Mouse (Mus musculus): ENCODE data around the gene Jpt2.

DNA sequence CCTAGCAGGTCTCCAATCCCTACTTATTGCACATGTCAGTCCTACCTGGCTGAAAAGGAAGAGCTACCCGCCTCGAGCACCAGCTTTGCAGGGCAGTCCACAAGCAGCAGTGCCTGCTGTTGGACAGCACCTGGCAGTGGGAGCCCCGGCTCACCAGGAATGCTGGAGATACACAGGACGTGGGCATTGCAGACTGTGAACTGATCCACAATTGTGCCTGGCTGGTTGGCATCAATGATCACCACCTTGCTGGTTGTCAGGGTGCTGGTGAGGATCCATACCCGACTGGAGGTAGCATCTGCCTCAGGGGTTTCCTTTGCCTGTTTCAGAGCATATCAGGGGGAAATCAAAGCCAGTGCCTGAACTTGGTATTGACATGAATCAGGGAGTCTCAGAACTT is 58.4 kb downstream of the Jpt2 start:
- TF ChIP-seq POLR2A (IDR thresholded peaks at IDR 0.05; ENCODE audit: borderline replicate concordance, extremely low read depth, insufficient read depth, insufficient read length, poor library complexity, severe bottlenecking), result no peak
- no peak for TF ChIP-seq CTCF (IDR thresholded peaks at IDR 0.05; ENCODE audit: borderline replicate concordance, extremely low read depth, insufficient read depth, insufficient read length)

Data from brain, embryonic 14.5 days (tissue).